Mouse (Mus musculus): Measurements from ENCODE around the gene Crtc3. TPM values are rescaled to one million over a fixed set of nuclear protein-coding genes. Genes with fewer than 3 reads are reported as not detected.

Gene Crtc3
- polyA plus RNA-seq, 1 experiment from 2014 or later, result 23.9 TPM

GRCm38 (mm10) chr7:80586681-80587660 lies 101.7 kb downstream of the Crtc3 start:
- Histone ChIP-seq H3K4me3 (peak overlapping the region; percentile 22; the same call in 1 of the 2 replicates), H3K36me3 (peaks cover 41% of the 10 kb centered on the region), H3K4me2 (replicated peaks) (peak overlapping the region; percentile 52), H3K9me3 (no peaks in the 10 kb centered on the region), H3K27ac (no peak overlapping the region), H3K4me1 (peaks cover 18% of the 10 kb centered on the region), H3K9ac (peak overlapping the region; percentile 5), H3K27me3 (no peaks in the 10 kb centered on the region)
- WGBS, result 25% methylated on average over 28 of the region's 29 CpGs
- peak; percentile 64; the same call in 1 of the 2 replicates for ATAC-seq (ENCODE audit: low FRiP score, low read depth)

GRCm38 (mm10) chr7:80586161-80586560 lies 102.5 kb downstream of the Crtc3 start:
- ATAC-seq (ENCODE audit: low FRiP score, low read depth), result no peak
- H3K4me2 ChIP-seq (replicated peaks), result no peak overlapping the region
- no peak overlapping the region for H3K27ac ChIP-seq
- H3K4me1 ChIP-seq, result peaks cover 18% of the 10 kb centered on the region
- 50% methylated on average over 4 of the region's 4 CpGs for WGBS
- no peaks in the 10 kb centered on the region for H3K27me3 ChIP-seq
- no peak overlapping the region for H3K9ac ChIP-seq
- no peaks in the 10 kb centered on the region for H3K9me3 ChIP-seq
- H3K36me3 ChIP-seq, result peaks cover 33% of the 10 kb centered on the region
- no peak overlapping the region for H3K4me3 ChIP-seq

GRCm38 (mm10) chr7:80585380-80585779 lies 103.3 kb downstream of the Crtc3 start:
- no peak overlapping the region for H3K4me3 ChIP-seq
- ATAC-seq (ENCODE audit: low FRiP score, low read depth), result no peak
- 84% methylated on average over 9 of the region's 9 CpGs for WGBS

GRCm38 (mm10) chr7:80583981-80584380 lies 104.7 kb downstream of the Crtc3 start:
- no peaks in the 10 kb centered on the region for H3K9me3 ChIP-seq
- no peak overlapping the region for H3K9ac ChIP-seq
- 36% methylated on average over 6 of the region's 6 CpGs for WGBS
- peaks cover 21% of the 10 kb centered on the region for H3K4me1 ChIP-seq
- H3K27me3 ChIP-seq, result no peaks in the 10 kb centered on the region
- peaks cover 11% of the 10 kb centered on the region for H3K36me3 ChIP-seq
- H3K4me2 ChIP-seq (replicated peaks), result no peak overlapping the region
- no peak overlapping the region for H3K27ac ChIP-seq
- ATAC-seq (ENCODE audit: low FRiP score, low read depth), result no peak
- H3K4me3 ChIP-seq, result no peak overlapping the region

More at GRCm38 (mm10) chr7:80585380-80585779, 103.3 kb downstream of the Crtc3 start:
- Histone ChIP-seq H3K36me3 (peaks cover 25% of the 10 kb centered on the region), H3K4me2 (replicated peaks) (no peak overlapping the region), H3K27me3 (no peaks in the 10 kb centered on the region), H3K27ac (no peak overlapping the region), H3K4me1 (peaks cover 21% of the 10 kb centered on the region), H3K9me3 (no peaks in the 10 kb centered on the region), H3K9ac (no peak overlapping the region)

- 51% methylated on average over 20 of the region's 20 CpGs for WGBS
- Histone ChIP-seq H3K27me3 (no peaks in the 10 kb centered on the region), H3K4me2 (replicated peaks) (peak overlapping the region; percentile 21), H3K9ac (no peak overlapping the region), H3K36me3 (0 out of 2 replicates have a peak, but pooled peaks cover 2% of the 10 kb centered on the region), H3K9me3 (no peaks in the 10 kb centered on the region), H3K4me1 (peaks cover 21% of the 10 kb centered on the region), H3K27ac (no peak overlapping the region), H3K4me3 (no peak overlapping the region)
- no peak for ATAC-seq (ENCODE audit: low FRiP score, low read depth)
Observed at GRCm38 (mm10) chr7:80582821-80583451, 105.7 kb downstream of the Crtc3 start.

GRCm38 (mm10) chr7:80580368-80580767 lies 108.3 kb downstream of the Crtc3 start:
- Histone ChIP-seq H3K4me2 (replicated peaks) (no peak overlapping the region), H3K4me3 (no peak overlapping the region), H3K36me3 (no peaks in the 10 kb centered on the region), H3K27ac (no peak overlapping the region), H3K4me1 (peaks cover 8% of the 10 kb centered on the region; the same call in 1 of the 2 replicates), H3K9ac (no peak overlapping the region), H3K27me3 (no peaks in the 10 kb centered on the region), H3K9me3 (no peaks in the 10 kb centered on the region)
- WGBS, result 22% methylated on average over 6 of the region's 6 CpGs
- ATAC-seq (ENCODE audit: low FRiP score, low read depth), result no peak

- WGBS, result 63% methylated on average over 14 of the region's 14 CpGs
Observed at GRCm38 (mm10) chr7:80577417-80577980, 111.2 kb downstream of the Crtc3 start.

GRCm38 (mm10) chr7:80576626-80577025 lies 112.1 kb downstream of the Crtc3 start:
- 64% methylated on average over 3 of the region's 3 CpGs for WGBS
- no peak for ATAC-seq (ENCODE audit: low FRiP score, low read depth)
- 0 out of 2 replicates have a peak, but pooled peaks cover 4% of the 10 kb centered on the region for H3K27me3 ChIP-seq
- H3K9me3 ChIP-seq, result no peaks in the 10 kb centered on the region
- no peak overlapping the region for H3K9ac ChIP-seq
- peaks cover 4% of the 10 kb centered on the region; the same call in 1 of the 2 replicates for H3K4me1 ChIP-seq
- H3K4me2 ChIP-seq (replicated peaks), result no peak overlapping the region
- H3K27ac ChIP-seq, result no peak overlapping the region
- H3K4me3 ChIP-seq, result no peak overlapping the region
- H3K36me3 ChIP-seq, result no peaks in the 10 kb centered on the region

More at GRCm38 (mm10) chr7:80577417-80577980, 111.2 kb downstream of the Crtc3 start:
- Histone ChIP-seq H3K36me3 (no peaks in the 10 kb centered on the region), H3K27ac (no peak overlapping the region), H3K4me2 (replicated peaks) (no peak overlapping the region), H3K9me3 (no peaks in the 10 kb centered on the region), H3K9ac (no peak overlapping the region), H3K4me1 (peaks cover 4% of the 10 kb centered on the region; the same call in 1 of the 2 replicates), H3K4me3 (no peak overlapping the region), H3K27me3 (0 out of 2 replicates have a peak, but pooled peaks cover 4% of the 10 kb centered on the region)
- no peak for ATAC-seq (ENCODE audit: low FRiP score, low read depth)

GRCm38 (mm10) chr7:80575750-80576149 lies 112.9 kb downstream of the Crtc3 start:
- Histone ChIP-seq H3K9ac (no peak overlapping the region), H3K4me1 (peaks cover 4% of the 10 kb centered on the region; the same call in 1 of the 2 replicates), H3K27ac (no peak overlapping the region), H3K27me3 (0 out of 2 replicates have a peak, but pooled peaks cover 4% of the 10 kb centered on the region), H3K36me3 (no peaks in the 10 kb centered on the region), H3K4me2 (replicated peaks) (no peak overlapping the region), H3K9me3 (no peaks in the 10 kb centered on the region), H3K4me3 (no peak overlapping the region)
- 69% methylated on average over 9 of the region's 9 CpGs for WGBS
- ATAC-seq (ENCODE audit: low FRiP score, low read depth), result no peak

GRCm38 (mm10) chr7:80573076-80573475 lies 115.6 kb downstream of the Crtc3 start:
- H3K9ac ChIP-seq, result no peak overlapping the region
- H3K9me3 ChIP-seq, result no peaks in the 10 kb centered on the region
- WGBS, result 56% methylated on average over 3 of the region's 3 CpGs
- no peak overlapping the region for H3K4me3 ChIP-seq
- H3K4me1 ChIP-seq, result no peaks in the 10 kb centered on the region
- H3K27ac ChIP-seq, result no peak overlapping the region
- no peak overlapping the region for H3K4me2 ChIP-seq (replicated peaks)
- no peak for ATAC-seq (ENCODE audit: low FRiP score, low read depth)
- H3K36me3 ChIP-seq, result no peaks in the 10 kb centered on the region
- 0 out of 2 replicates have a peak, but pooled peaks cover 4% of the 10 kb centered on the region for H3K27me3 ChIP-seq

GRCm38 (mm10) chr7:80567982-80568381 lies 120.7 kb downstream of the Crtc3 start:
- Histone ChIP-seq H3K4me1 (no peaks in the 10 kb centered on the region), H3K4me2 (replicated peaks) (no peak overlapping the region), H3K4me3 (no peak overlapping the region), H3K9me3 (no peaks in the 10 kb centered on the region), H3K36me3 (no peaks in the 10 kb centered on the region), H3K9ac (no peak overlapping the region), H3K27me3 (0 out of 2 replicates have a peak, but pooled peaks cover 3% of the 10 kb centered on the region), H3K27ac (no peak overlapping the region)
- 76% methylated on average over 8 of the region's 8 CpGs for WGBS
- no peak for ATAC-seq (ENCODE audit: low FRiP score, low read depth)
